Mouse (Mus musculus) cortical plate, adult 2 months (tissue): ENCODE measurements around the gene Gemin2.

Source experiments
- CTCF ChIP-seq: fragments of 200-500 bp; IDR thresholded peaks from 2 replicates; pipeline ENCODE4 v1.5.1; 2011; ENCODE audit warnings: mild to moderate bottlenecking, control low read depth, low read length; ENCODE audit not compliant: insufficient read depth; ENCODE audit errors: extremely low read depth
- POLR2A ChIP-seq: fragments of 200-500 bp; IDR thresholded peaks from 2 replicates; pipeline ENCODE4 v1.6.1; 2011; ENCODE audit warnings: mild to moderate bottlenecking, low read length, control low read depth; ENCODE audit not compliant: insufficient read depth; ENCODE audit errors: extremely low read depth

DNA sequence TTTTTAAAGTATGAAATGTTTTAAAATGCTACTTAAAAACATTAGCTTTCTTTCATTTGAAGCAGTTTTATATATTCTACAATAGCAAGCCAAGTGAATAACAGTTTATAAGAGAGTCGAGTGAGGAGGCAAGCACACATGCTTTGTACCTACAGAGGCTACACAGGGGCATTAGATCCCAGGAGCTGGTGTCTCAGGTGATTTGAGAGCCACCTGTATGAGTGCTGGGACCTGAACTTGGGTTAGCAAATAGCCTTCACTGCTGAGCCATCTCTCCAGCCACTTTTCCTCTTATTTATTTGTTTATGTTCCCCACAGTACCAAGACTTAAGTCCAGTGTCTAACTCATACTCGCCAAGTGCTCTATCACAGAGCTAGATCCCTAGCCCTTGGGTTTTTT lies 6.7 kb downstream of the Gemin2 start:
- no peak for TF ChIP-seq CTCF
- TF ChIP-seq POLR2A: no peak
